Mouse (Mus musculus): Measurements from ENCODE around the gene Adh6a.

DNA sequence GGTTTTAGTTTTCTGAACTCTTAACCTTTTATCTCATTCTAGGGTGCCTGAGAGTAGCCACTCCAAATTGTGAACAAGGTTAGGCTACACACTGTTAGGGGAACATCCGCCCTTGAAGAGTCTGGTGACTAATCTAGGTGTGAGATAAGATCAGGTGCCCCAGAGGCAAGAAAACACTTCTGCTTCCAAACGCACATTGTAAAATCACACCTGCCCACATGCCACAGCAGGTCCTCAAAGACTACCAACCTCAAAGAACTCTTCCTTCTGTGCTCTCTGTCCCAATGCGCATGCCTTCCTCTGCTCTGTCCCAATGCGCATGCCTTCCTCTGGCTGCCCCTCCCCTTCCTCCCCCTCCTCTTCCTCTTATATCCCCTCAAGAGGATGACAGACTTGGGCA, 21.2 kb downstream of the Adh6a start:
- TF ChIP-seq CTCF (IDR thresholded peaks at IDR 0.05; ENCODE audit: borderline replicate concordance, insufficient read depth, low read length) (no peak), POLR2A (IDR thresholded peaks at IDR 0.05; ENCODE audit: low read depth, low read length) (no peak)
